Mouse (Mus musculus) CD4-positive, CD25-positive, alpha-beta regulatory T cell, adult 4 months (primary cell): ENCODE data around the gene Iqsec1. TPM values are rescaled to one million over a fixed set of nuclear protein-coding genes. Genes with fewer than 3 reads are reported as not detected.
"Not testable (repeated sequence)": the region's sequence is repeated elsewhere in the genome, so short reads cannot be mapped to it uniquely, and the experiment has no call there.

Experiments
- ATAC-seq: one replicate; pipeline ENCODE4 v1.8.0; 2017
- polyA plus RNA-seq, 2 experiments: library from polyadenylated mRNA; unstranded; fragments of 100-300 nt; shearing (Covaris generic); gene quantifications; one replicate each; pipeline ENCODE4 v1.2.1; 2017

Iqsec1 gene
- polyA plus RNA-seq, 2 experiments from 2014 or later, result 6.6 to 8.9 TPM

DNA sequence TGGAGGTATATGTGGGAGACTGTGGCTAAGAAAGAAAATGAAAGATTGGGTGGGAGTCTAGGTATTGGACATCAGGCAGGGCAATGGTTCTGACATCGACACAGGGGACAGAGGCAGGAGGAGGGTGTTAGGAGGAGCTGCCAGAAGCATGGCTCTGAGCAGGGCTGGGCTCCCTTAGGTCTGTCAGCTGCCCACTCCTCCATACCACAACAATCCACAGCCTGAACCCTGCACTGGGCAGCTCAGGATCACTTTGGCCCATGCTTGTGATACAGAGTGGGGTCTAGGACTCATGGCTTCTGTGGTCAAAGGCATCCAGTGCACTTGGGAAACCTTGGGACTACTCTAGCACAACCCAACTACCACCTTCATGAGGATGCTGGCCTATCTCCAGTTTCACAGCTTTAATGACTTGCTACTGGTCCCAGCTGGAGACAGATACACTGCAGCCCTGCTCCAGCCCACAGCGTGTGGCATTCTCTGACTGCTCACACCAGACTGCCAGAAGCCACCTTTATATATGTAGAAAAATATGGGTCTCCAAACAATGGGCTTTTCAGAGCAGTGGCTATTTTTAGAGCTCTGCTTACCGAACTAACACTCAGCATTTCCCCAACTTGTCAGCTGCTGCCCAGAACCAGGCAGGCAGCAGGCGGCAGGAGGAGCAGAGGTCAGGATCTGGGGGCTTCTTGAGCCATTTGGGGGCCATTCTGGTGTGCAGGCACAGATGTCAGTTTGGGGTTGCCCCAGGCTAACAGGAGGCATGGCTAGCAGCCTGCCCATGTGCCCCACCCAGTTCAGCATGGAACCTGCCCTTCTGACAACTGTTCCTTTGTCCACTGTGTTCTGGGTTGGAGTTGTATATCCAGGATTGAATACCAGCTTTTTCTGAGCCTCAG, 285.4 kb downstream of the Iqsec1 start:
- no peak for ATAC-seq

DNA sequence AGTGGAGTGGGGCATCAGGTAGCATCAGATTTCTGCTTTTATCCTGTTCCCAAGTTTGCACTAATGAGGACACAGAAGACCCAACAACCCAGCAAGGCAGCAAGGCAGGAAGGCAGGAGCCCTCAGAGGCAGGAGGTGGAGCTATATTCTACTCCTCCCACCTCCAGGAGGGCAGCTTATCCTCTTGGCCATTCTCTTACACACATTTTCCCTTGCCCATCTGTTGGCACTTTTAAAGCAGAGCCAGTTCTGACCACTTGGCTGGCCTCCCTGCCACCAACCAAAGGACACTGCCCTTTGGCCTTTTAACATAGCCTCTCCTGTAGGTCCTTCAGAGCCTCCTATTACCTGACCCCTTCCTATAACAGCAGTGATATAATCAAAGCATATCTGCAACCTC, 286.3 kb downstream of the Iqsec1 start:
- no peak for ATAC-seq

DNA sequence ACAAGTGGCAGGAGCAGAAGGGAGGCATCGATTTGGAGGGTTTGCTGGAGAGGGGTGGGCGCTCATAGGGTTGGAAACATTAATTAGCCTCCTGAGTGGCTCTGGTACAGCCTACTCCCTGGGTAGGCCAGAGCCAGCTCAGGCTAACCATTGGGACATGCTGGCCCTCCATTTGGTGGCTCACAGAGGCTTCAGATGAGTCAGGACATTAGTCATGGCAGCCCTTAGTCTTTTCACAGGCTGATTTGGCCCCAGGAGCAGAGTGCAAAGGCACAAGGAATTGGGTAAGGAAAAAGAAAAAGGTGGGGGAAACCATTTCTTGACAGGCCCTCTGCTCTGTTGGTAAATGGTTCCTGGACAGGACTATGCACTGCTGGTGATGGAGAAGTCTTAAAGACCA, 287.1 kb downstream of the Iqsec1 start:
- no peak for ATAC-seq

DNA sequence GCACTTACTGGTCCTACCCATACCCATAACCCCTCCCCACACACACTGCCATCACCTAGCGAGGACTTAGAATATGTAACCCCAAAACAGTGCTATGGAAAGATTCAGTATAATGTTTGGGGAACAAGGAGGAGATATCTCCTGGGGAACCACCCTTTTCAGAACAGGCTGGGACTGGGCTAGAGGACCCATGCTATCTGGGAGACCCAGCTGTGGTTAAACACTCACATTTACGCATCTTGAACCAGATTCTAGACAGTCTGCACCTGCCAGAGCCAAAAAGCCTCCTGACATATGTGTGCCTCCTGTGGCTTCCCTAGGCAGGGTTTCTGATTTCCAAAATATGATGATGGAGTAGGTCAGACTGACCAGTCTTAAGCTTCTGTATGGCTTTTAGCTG, 287.7 kb downstream of the Iqsec1 start:
- no peak for ATAC-seq

DNA sequence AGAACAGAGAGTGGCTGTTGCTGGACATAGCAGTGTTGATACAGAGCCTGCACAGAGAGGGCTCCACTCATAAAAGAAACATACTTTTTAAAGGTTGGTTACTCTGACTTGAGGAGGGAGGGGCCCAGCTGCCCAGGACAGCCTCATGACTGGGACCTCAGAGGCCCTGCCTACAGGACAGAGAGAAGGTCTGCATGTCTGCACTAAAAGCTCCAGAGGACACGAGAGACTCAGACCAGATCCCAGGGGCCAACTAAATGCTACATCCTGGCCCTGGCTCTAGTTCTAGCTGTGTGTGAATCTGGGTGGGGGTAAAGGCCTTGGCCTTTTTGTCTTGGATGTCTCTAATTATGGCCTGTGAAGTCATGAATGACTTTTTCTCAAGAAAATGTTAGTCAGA, 288.4 kb downstream of the Iqsec1 start:
- no peak for ATAC-seq

DNA sequence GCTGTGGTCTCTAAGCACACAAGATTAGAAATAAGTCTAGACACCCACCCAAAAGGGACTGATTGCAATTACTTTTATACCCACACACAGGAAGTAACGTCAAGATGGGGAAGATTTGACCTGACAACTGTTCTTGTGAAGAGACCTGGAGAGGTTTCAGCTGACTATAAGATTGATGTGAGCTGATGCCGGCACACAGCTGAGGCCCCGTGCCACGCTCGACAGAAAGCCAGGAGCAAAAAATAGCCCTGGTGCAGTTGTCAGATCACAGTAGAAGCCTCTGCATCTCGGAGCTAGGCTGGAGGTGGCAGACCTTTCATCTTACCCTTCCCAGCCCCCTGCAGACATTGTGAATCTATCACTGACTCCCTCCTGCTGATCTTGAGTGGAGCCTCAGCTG, 289.6 kb downstream of the Iqsec1 start:
- no peak for ATAC-seq

DNA sequence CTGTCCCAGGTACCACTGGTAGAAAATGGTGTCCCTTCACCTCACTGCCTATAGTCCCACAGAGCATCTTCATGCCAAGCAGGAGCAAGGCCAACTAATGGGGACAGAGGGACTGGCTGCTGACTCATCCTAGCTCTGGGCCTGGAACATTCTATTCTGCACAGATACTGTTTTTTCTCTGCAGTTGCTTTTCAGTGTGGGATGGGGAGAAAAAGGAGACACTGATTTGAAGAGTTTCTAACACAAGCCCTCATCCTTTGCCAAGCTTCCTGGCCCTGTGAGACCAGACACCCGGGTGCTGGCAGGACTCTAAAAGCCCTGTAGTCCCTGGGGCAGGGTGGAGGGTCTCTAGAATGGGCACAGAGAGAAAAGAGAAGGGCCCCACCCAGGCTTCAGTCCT, 292.7 kb downstream of the Iqsec1 start:
- ATAC-seq, result no peak

DNA sequence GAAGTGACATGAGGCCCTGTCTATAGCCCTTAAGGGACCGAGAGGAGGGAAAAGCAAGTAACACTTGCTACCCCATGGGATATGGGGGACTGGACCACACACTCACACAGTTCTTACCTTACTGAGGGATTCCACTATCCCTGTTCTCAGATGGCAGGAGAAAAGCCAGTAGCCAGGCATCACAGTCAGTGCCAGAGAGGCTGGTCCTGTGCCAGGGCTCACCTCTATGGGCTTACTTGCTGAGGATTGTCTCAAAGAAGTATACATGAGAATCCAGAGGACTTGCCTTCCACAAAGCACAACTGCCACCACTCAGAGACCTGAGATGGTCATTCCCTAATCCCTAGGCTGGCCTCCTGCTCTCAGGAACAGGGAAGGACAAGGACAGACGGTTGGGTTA, 296.1 kb downstream of the Iqsec1 start:
- no peak for ATAC-seq

DNA sequence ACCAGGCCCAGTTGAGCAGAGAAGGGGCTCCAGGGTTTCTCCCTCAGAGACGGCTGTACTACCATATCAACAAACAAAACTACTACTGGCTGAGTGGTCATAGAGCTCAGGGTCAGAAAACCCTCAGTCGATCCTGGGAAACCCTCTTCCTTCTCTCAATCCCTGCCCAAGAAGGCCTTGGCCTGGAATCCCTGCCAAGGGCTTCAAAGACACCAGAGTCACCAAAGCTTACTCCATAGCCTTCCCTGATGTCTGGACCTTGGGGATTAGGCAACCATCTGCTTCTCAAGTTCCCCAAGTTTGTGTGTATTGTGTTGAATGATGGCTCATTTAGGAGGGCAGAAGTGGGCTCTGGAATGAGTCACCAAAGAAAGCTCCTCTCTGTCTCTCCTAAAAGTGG, 296.6 kb downstream of the Iqsec1 start:
- ATAC-seq, result no peak

DNA sequence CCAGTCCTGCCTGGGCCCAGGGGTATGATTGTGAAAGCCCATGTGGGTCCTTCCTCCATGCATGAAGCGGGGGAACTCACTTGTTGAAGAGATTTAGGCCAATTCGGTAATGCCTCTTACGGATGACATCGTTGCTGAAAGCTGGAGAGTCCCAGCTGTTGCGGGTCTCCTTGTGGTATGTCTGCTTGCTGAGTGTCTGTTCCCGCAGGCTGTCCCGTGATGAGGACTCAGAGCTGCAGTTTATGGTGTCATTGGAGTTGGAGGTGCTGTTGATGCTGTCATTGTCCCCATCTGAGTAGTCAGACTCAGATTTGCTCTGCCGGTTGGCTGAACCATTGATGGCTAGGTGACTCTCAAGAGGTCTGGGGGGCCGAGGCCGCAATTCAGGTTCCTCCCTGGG, 299.0 kb downstream of the Iqsec1 start:
- ATAC-seq, result no peak

DNA sequence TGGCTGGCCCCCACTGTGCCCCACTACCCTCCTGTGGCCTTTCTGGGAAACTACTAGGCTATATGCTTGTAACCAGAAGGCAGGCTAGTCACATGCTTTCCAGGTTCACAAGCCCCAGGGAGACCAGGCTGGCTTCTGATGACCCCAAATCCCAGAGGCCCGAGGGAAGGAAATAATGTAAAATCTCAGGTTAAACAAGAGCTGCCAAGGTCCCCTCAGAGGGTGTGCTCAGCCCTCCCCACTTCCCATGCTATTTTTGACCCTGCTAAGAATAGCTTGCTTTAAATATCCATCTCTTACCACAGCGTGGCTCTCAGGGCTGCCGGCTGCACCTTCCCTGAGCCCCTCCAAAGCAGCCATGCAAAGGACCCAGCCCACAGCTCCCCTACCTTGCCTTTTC, 299.7 kb downstream of the Iqsec1 start:
- no peak for ATAC-seq

DNA sequence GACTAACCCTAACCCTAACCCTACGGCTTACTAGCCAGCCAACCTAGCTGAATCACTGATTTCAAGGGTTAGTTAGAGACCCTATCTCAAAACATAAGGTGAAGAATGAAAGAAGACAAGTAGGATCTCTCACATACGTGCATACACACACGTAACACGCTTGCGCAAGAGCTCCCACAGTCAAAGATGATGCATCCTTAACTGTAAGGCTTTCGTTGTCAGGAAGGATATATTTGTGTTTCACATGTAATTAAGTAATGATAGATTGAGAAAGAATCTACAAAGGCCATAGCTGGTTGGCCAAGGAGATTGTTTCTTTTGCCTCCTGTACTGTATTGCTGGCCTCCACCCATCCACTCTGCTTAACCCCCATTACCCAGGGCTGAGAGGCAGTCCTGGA, 300.5 kb downstream of the Iqsec1 start:
- ATAC-seq, result no peak

DNA sequence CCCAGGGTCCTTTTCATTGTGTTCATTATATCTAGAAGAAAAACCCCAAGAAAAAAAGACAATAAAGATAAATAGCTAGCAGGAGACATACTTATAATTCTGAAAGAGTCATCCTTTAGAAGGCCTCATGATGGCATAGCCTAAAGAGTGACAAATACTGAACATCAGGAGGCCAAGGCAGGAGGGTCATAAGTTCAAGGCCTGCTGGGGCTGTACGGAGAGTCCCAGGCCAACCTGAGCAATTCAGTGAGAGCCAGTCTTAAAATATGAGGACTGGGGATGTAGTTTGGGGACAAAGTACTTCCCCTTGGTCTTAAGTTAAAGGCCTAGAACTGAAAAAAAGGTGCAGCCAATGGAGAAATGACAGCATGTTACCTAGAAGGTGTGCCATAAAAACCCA, 301.7 kb downstream of the Iqsec1 start:
- no peak for ATAC-seq

DNA sequence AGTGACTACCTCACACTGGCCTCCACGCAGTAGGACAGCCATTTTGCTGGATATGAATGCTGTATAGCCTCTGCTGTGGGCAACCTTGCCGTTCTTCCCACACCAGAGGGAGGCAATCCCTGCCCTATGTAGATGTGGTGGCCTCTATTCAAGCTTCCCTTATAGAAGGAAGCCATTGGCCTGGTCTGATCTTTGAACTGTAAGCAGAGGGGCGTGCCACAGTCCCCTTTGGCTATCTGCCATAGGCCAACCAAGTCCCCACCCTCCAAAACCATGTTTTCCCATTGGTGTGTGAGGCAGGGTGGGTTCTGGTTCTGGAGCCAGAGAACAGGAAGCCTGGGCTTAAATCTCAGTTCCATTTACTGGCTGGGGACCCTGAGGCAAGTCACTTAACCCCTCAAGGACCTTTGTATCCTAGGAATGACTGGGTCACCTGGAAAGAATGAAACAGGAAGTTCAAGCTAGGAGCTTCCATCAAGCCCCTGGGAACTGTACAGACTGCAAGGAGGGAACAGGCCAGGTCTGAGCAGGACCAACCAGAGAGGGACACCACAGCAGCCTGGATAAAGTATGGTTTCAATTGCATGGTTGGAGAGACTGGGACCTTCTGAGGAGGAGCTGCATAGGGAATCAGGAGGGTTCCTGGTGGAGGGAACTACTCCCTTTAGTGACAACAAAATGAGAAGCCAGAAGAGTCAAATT, 304.5 kb downstream of the Iqsec1 start:
- no peak for ATAC-seq

DNA sequence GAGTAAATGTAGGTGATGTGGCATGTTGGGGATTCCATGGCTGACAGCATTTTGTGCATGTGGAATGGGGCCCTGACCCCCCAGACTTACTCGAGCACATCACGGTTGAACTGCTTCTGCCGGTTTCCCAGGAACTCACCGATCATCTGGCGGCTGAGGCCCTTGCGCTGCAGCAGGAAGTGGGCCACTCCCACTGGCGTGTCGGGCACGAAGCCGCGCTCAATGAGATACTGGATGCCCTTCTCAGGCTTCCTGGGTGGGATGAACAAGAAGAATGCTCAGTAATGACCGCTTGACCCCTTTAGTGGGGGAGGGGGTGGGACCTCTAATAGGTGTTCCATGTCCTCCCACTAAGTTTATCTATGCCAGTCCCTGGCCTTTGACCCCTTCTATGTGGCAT, 308.1 kb downstream of the Iqsec1 start:
- ATAC-seq, result no peak

DNA sequence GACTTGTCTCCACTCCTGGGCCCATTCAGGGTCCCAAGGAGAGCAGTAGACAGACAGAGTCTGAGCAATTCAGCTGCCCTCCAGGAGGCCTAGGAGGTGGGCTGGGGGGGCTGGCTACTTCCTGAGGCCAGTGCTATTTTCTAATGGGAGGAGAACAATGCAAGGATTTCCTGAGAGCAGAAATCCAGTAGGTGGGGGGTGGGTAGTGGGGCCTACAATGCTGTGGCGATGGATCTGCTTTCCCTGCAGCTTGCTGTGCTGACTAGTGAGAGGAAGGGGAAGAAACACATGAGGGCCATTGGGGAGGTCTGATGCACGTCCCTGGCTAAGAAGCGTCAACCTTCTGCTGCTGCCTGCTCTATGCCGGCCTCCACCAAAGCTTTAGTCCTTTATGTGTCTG, 309.7 kb downstream of the Iqsec1 start:
- ATAC-seq, result no peak

DNA sequence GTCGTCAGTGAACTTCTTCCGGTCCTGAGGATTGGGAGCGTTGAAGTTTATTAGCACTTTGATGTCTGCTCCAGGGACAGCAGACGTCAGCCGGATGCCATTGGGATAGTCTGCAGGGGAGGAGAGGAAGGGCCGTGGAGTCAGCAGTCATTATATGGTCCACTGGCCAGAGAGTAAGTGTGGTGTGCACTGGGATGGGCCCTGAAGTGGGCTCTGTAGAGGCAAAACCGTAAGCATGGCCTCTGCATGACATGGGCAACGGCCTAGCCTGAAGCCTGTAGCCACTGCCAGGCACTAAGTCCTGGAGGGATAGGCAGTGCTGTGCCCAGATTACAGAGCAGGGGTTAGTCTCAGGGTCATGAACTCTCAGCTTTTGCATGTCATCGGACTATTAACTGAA, 319.8 kb downstream of the Iqsec1 start:
- no peak for ATAC-seq

DNA sequence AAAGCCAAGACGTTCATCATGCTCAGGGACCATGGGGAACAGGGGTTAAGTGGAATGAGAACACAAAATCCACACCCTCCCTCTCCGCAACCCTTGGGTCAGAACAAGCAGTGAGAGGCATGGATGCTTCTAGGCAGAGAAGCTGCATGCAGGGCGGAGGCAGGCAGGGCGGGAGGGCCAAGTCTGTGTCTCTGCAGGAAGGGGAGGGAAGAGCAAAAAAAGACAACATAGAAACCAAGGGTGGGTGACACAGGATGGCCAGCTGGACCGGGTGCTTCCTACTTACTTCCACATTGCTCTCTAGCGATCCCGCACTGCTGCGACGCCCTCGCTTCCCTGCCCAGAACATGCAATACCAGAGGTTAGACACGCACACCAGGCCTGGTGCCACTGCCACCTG, 324.7 kb downstream of the Iqsec1 start:
- ATAC-seq, result no peak

DNA sequence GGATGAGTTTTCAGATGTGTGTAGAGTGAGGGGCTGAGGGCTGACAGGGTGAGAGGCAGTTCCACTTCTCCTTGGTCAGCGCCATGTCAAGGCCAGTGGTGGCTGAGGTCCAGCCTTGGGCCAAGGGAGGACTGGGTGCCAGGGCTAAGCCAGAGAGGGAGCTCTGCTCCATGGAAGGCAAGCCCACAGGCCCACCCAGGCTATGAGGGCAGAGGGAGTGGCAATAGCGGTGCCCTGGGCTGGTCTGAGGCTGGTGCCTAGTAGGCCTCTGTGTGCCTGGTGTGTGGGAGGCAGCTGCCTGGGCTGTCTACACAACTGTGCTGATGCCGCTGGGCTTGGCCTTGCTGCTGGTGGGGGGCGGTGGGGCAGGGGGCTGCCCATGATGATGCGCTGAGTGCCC, 326.3 kb downstream of the Iqsec1 start:
- no peak for ATAC-seq

DNA sequence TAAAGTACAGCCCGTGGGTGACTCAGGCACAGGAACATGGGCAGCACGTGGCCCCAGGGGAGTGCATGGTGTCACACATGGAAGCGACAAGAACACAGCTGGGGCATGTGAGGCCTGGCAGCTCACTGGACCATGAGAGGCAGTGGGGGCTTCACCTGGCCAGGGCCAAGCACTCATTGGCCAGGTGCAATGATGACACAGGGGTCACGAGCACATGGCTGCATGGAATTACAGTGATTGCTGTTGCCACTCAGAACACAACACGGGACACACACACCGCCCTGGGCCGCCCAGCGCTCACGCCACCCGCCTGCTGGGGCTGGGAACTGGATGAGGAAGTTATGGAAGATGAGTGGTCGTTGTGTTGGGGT, 327.5 kb downstream of the Iqsec1 start:
- ATAC-seq, result no peak

DNA sequence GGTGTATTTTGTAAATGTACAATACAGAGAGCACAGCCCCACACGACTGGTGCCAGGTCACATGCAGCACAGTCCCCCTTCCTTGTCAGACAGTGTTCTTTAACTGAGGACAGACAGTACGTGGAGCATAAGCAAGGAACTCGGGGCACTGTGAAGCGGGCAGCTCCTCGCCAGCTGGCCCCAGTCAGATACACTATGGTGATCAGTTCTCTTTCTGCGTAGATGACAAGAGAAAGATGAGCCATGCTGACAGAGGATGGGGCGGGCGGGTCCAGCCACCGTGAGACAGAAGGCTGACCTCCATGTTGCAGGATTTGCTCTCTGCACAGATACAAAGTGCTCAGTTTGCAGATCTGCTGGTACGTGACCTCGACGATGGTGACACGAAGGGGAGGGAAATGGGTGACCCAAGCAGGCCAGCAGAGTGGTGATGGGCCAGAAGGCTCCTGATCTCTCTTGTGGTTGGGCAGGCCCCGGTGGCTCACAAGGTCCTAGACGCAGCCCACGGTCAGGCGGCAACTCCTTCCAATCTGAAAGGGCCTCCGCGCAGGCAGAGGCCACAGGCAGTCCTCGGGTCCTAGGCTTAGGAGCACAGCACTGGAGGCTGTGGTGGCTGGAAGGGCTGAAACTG, 328.0 kb downstream of the Iqsec1 start:
- ATAC-seq, result no peak

DNA sequence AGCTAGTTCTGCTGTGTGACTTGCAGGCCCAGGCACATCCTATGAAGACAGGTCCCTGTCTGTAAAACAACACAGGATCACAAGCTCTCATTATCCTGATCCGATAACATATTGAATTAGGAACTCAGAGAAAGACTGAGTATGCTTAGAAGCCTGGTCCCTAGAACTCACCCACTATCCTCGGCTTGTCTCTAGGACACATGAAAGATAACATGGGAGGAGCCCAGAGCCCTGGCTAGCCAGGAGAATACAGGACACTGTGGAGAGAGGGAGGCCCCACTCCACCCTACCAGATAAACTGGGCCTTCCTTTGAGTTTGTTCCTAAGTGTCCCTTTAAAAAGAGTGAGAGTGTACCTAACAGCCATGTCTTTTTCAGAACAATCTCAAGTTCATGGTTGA, 328.6 kb downstream of the Iqsec1 start:
- no peak for ATAC-seq

DNA sequence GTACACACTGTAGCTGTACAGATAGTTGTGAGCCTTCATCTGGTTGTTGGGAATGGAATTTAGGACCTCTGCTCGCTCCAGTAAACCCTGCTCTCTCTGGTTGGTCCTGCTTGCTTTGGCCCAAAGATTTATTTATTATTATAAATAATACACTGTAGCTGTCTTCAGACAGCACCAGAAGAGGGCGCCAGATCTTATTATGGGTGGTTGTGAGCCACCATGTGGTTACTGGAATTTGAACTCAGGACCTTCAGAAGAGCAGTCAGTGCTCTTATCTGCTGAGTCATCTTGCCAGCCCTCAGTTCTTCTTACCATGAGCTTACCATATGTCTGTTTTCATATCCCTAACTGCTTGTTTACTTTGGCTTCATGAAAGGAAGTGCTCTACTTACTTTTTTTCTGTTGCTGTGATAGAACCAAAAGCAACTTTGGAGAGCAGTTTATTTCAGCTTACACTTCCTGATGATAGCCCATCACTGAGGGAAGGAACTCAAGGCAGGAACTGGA, 332.1 kb downstream of the Iqsec1 start:
- ATAC-seq, result not testable (repeated sequence)

DNA sequence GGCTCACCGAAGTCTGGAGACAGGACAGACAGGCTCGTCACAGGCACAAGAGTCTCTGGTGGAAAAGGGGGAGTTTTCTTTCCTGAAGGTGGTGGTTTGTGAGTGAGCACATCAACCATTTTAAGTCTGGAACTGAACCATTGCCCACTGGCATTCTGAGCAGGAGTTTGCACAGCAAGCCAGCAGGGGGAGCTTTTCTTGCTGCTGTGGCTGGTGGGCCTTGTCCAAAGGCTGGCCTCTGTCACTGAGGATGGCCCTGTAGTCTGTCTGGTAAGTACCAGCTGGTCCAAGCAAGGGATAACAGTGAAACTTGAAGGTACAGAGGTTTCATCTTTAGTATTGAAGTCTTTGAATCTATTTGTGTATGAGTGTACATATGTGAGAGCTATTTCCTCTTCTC, 334.7 kb downstream of the Iqsec1 start:
- peak; percentile 39 for ATAC-seq
